Mouse (Mus musculus): ENCODE results near the gene Gpr141. TPM values are rescaled to one million over a fixed set of nuclear protein-coding genes. Genes with fewer than 3 reads are reported as not detected.

Gpr141 gene
- 0.09 and 0.41 TPM in 2 replicates for polyA plus RNA-seq (2012; rRNA removed; ENCODE audit: low replicate concordance)

GRCm38 (mm10) chr13:19824071-19824470, at the start of gene Gpr141:
TSS of gene Gpr141 (minus strand) at chr13:19824257.

Other genes starting within 250 kb of the Gpr141 start
- 14.1 and 50.9 TPM in 2 replicates for gene Epdr1, start 204.3 kb downstream of the Gpr141 start, polyA plus RNA-seq (2012; rRNA removed; ENCODE audit: low replicate concordance)
- gene Sfrp4, start 201.2 kb downstream of the Gpr141 start, polyA plus RNA-seq (2012; rRNA removed; ENCODE audit: low replicate concordance): 26.5 and 75.4 TPM in 2 replicates
- not detected in 2 replicates for gene Nme8, start 126.5 kb downstream of the Gpr141 start, polyA plus RNA-seq (2012; rRNA removed; ENCODE audit: low replicate concordance)